Mouse (Mus musculus) MEL (cell line): ENCODE measurements around the gene Ugt1a6b. TPM values are rescaled to one million over a fixed set of nuclear protein-coding genes. Genes with fewer than 3 reads are reported as not detected.

Experiments used
- DNase-seq: peaks from one replicate; pipeline ENCODE4 v3.0.0; 2011; ENCODE audit warnings: low read depth, low spot score
- H3K27ac ChIP-seq: 2 replicates; pipeline ENCODE4 v1.5.1; 2012; ENCODE audit warnings: low read depth, mild to moderate bottlenecking, control low read depth, low read length, moderate library complexity; ENCODE audit not compliant: control insufficient read depth
- H3K27me3 ChIP-seq, 2 experiments: fragments of 150-350 bp in 1 of 2; sonication (generic) in 1 of 2; 2 replicates each; pipeline ENCODE4 v1.6.1; 2012; ENCODE audit warnings: low read length in 2 of 2, mild to moderate bottlenecking in 2 of 2, improper control_type of control experiment in 1 of 2, moderate library complexity in 1 of 2; ENCODE audit not compliant: insufficient read depth in 2 of 2, control insufficient read depth in 1 of 2
- H3K36me3 ChIP-seq, 2 experiments: 2 replicates each; pipeline ENCODE4 v1.6.1; 2012 to 2014; ENCODE audit warnings: low read length in 2 of 2, improper control_type of control experiment in 1 of 2, inconsistent platforms in 1 of 2, mild to moderate bottlenecking in 1 of 2; ENCODE audit not compliant: insufficient read depth in 2 of 2, control insufficient read depth in 1 of 2
- H3K4me1 ChIP-seq, 2 experiments: fragments of 150-350 bp in 1 of 2; sonication (generic) in 1 of 2; 2 replicates each; pipeline ENCODE4 v1.6.1; 2012; ENCODE audit warnings: low read length in 2 of 2, improper control_type of control experiment in 1 of 2, mild to moderate bottlenecking in 1 of 2; ENCODE audit not compliant: insufficient read depth in 2 of 2, control insufficient read depth in 1 of 2
- H3K4me3 ChIP-seq, 2 experiments: fragments of 150-350 bp in 1 of 2; sonication (generic) in 1 of 2; 2 replicates each; pipeline ENCODE4 v1.5.1; 2012; ENCODE audit warnings: low read depth in 2 of 2, low read length in 2 of 2, mild to moderate bottlenecking in 2 of 2, moderate library complexity in 2 of 2, control low read depth in 1 of 2, improper control_type of control experiment in 1 of 2; ENCODE audit not compliant: control insufficient read depth in 1 of 2, insufficient read depth in 1 of 2
- H3K79me2 ChIP-seq: 2 replicates; pipeline ENCODE4 v1.6.1; 2012; ENCODE audit warnings: mild to moderate bottlenecking, low read length, moderate library complexity; ENCODE audit not compliant: control insufficient read depth, poor library complexity, insufficient read depth
- H3K9ac ChIP-seq: 2 replicates; pipeline ENCODE4 v1.6.1; 2012; ENCODE audit warnings: low read depth, mild to moderate bottlenecking, control low read depth, low read length, moderate library complexity; ENCODE audit not compliant: control insufficient read depth, poor library complexity, severe bottlenecking
- H3K9me3 ChIP-seq: fragments of 150-350 bp; sonication (generic); replicated peaks from 2 replicates; pipeline ENCODE4 v1.6.1; 2012; ENCODE audit warnings: mild to moderate bottlenecking, low read length, improper control_type of control experiment, moderate library complexity; ENCODE audit not compliant: insufficient read depth
- BHLHE40 ChIP-seq: IDR thresholded peaks from 2 replicates; pipeline ENCODE4 v1.6.1; 2012; ENCODE audit warnings: low read depth, mild to moderate bottlenecking, inconsistent platforms, low read length, improper control_type of control experiment, borderline replicate concordance
- CHD1 ChIP-seq: IDR thresholded peaks from 2 replicates; pipeline ENCODE4 v1.6.1; 2012; ENCODE audit warnings: low read depth, mild to moderate bottlenecking, inconsistent platforms, low read length, improper control_type of control experiment
- CHD2 ChIP-seq: IDR thresholded peaks from 2 replicates; pipeline ENCODE4 v1.6.1; 2011; ENCODE audit warnings: low read length, improper control_type of control experiment
- CTCF ChIP-seq, 3 experiments: IDR thresholded peaks in 2 of 3; conservative IDR thresholded peaks in 1 of 3; 2 replicates each; pipeline ENCODE4 v1.5.1; 2011 to 2012; ENCODE audit warnings: low read length in 3 of 3, low read depth in 2 of 3, mild to moderate bottlenecking in 2 of 3, improper control_type of control experiment in 1 of 3, inconsistent platforms in 1 of 3, mixed read lengths in 1 of 3, moderate library complexity in 1 of 3; ENCODE audit not compliant: control insufficient read depth in 1 of 3, insufficient read depth in 1 of 3, poor library complexity in 1 of 3, severe bottlenecking in 1 of 3
- ELF1 ChIP-seq: IDR thresholded peaks from 2 replicates; pipeline ENCODE4 v1.6.1; 2014; ENCODE audit warnings: low read depth, mild to moderate bottlenecking, inconsistent platforms, low read length, improper control_type of control experiment, moderate library complexity
- GATA1 ChIP-seq: IDR thresholded peaks from 2 replicates; pipeline ENCODE4 v1.6.1; 2011; ENCODE audit warnings: low read depth, low read length, improper control_type of control experiment
- JUND ChIP-seq: IDR thresholded peaks from 2 replicates; pipeline ENCODE4 v1.6.1; 2011; ENCODE audit warnings: low read depth, mild to moderate bottlenecking, improper control_type of control experiment, low read length
- KAT2A ChIP-seq: conservative IDR thresholded peaks from 2 replicates; pipeline ENCODE4 v1.6.1; 2012; ENCODE audit warnings: low read depth, low read length, improper control_type of control experiment, inconsistent platforms
- MAX ChIP-seq: IDR thresholded peaks from 2 replicates; pipeline ENCODE4 v1.6.1; 2011; ENCODE audit warnings: low read length, improper control_type of control experiment
- MEF2A ChIP-seq: IDR thresholded peaks from 2 replicates; pipeline ENCODE4 v1.6.1; 2014; ENCODE audit warnings: low read depth, mild to moderate bottlenecking, inconsistent platforms, low read length, improper control_type of control experiment; ENCODE audit not compliant: poor library complexity, insufficient replicate concordance, severe bottlenecking; ENCODE audit errors: extremely low read depth
- NRF1 ChIP-seq: IDR thresholded peaks from 2 replicates; pipeline ENCODE4 v1.6.1; 2014; ENCODE audit warnings: low read depth, mild to moderate bottlenecking, inconsistent platforms, low read length, improper control_type of control experiment, moderate library complexity; ENCODE audit not compliant: poor library complexity, insufficient read depth, severe bottlenecking
- POLR2AphosphoS2 ChIP-seq: IDR thresholded peaks from 2 replicates; pipeline ENCODE4 v1.6.1; 2011; ENCODE audit warnings: low read length, improper control_type of control experiment
- RCOR1 ChIP-seq: IDR thresholded peaks from 2 replicates; pipeline ENCODE4 v1.6.1; 2012; ENCODE audit warnings: low read depth, mild to moderate bottlenecking, inconsistent platforms, low read length, improper control_type of control experiment
- SIN3A ChIP-seq: IDR thresholded peaks from 2 replicates; pipeline ENCODE4 v1.6.1; 2012; ENCODE audit warnings: low read length, improper control_type of control experiment, inconsistent platforms
- SMC3 ChIP-seq: IDR thresholded peaks from 2 replicates; pipeline ENCODE4 v1.6.1; 2011; ENCODE audit warnings: low read depth, low read length, improper control_type of control experiment
- TBP ChIP-seq: IDR thresholded peaks from 2 replicates; pipeline ENCODE4 v1.8.0; 2011; ENCODE audit warnings: low read depth, low read length, improper control_type of control experiment
- TCF12 ChIP-seq: IDR thresholded peaks from 2 replicates; pipeline ENCODE4 v1.6.1; 2014; ENCODE audit warnings: low read depth, mild to moderate bottlenecking, inconsistent platforms, low read length, improper control_type of control experiment, moderate library complexity
- ZC3H11A ChIP-seq: IDR thresholded peaks from 2 replicates; pipeline ENCODE4 v1.6.1; 2012; ENCODE audit warnings: low read depth, mild to moderate bottlenecking, inconsistent platforms, low read length, improper control_type of control experiment
- ZNF384 ChIP-seq: IDR thresholded peaks from 2 replicates; pipeline ENCODE4 v1.6.1; 2012; ENCODE audit warnings: low read depth, mild to moderate bottlenecking, inconsistent platforms, low read length, improper control_type of control experiment
- polyA plus RNA-seq, 2 experiments: library from polyadenylated mRNA; stranded (reverse) in 1 of 2; unstranded in 1 of 2; fragments of >175 nt in 1 of 2; fragments of >200 nt in 1 of 2; gene quantifications; 2 replicates each; pipeline versions ENCODE4 v1.2.1 to v1.2.4; 2012; ENCODE audit warnings: low replicate concordance in 2 of 2, low read depth in 1 of 2; ENCODE audit not compliant: insufficient read length in 2 of 2, insufficient read depth in 1 of 2, missing spikeins in 1 of 2
- total RNA-seq: library from RNA; depleted of rRNA; stranded (reverse); fragments of 300-350 nt; gene quantifications from 2 replicates; pipeline ENCODE4 v1.2.3, GENCODE M21; 2012

The Ugt1a6b gene
- total and polyA plus RNA-seq, 3 experiments, result not detected

- Histone ChIP-seq H3K4me1 (no peaks in the 10 kb centered on the region), H3K27ac (no peak within 1 kb of the TSS), H3K79me2 (no peaks in the 10 kb centered on the region), H3K9me3 (no peaks in the 10 kb centered on the region), H3K27me3 (peaks cover 0 to 1% of the 10 kb centered on the region in 2 experiments; a peak in 1 of 4 replicates), H3K9ac (no peak within 1 kb of the TSS), H3K36me3 (no peaks in the 10 kb centered on the region), H3K4me3 (no peak within 1 kb of the TSS)
- TF ChIP-seq NRF1 (no peak), ZC3H11A (no peak), CHD1 (no peak), ELF1 (no peak), BHLHE40 (no peak), MEF2A (no peak), TBP (no peak), SIN3A (no peak), TCF12 (no peak), JUND (no peak), CTCF (IDR thresholded peaks at IDR 0.05 in 2 of 3, conservative IDR thresholded peaks at IDR 0.05 in 1 of 3; ENCODE audit: control insufficient read depth in 1 of 3, insufficient read depth in 1 of 3, low read depth in 2 of 3, low read length in 3 of 3, poor library complexity in 1 of 3, severe bottlenecking in 1 of 3) (no peak), GATA1 (no peak), CHD2 (no peak), MAX (no peak), SMC3 (no peak), RCOR1 (no peak)
- no peak for DNase-seq
These were observed 32.6 kb upstream of the Ugt1a6b start, which contains the start of gene Ugt1a9 for GRCm38 (mm10) chr1:88070495-88070894. TSS of gene Ugt1a9 (plus strand) at chr1:88070800.

- H3K4me3 ChIP-seq, result no peak overlapping the region
- no peaks in the 10 kb centered on the region for H3K9me3 ChIP-seq
- DNase-seq, result no peak
- no peaks in the 10 kb centered on the region for H3K79me2 ChIP-seq
- no peak overlapping the region for H3K9ac ChIP-seq
- TF ChIP-seq POLR2AphosphoS2 (no peak), ZNF384 (no peak), KAT2A (no peak)
- H3K27ac ChIP-seq, result no peak overlapping the region
- H3K36me3 ChIP-seq, result no peaks in the 10 kb centered on the region
- H3K4me1 ChIP-seq, result no peaks in the 10 kb centered on the region
- H3K27me3 ChIP-seq, result peaks cover 0 to 1% of the 10 kb centered on the region in 2 experiments; a peak in 1 of 4 replicates
These were observed 32.1 kb upstream of the Ugt1a6b start for GRCm38 (mm10) chr1:88070902-88071301.
